7 mouse cellular contexts compared by ENCODE assay signal in genomic region chr3:96261623-96262022, GRCm38 (mm10). TPM values are rescaled to one million over a fixed set of nuclear protein-coding genes. Genes with fewer than 3 reads are reported as not detected.
A peak's percentile ranks its signal among the peaks of the same experiment; 100 is the strongest.
DNase-seq lines count a peak whose midpoint lies in the region; ATAC-seq lines count a peak whose summit lies in the region.

No protein-coding gene starts in this region.

- peaks cover 12% of the 10 kb centered on the region for H3K4me1 ChIP-seq in lung, embryonic 16.5 days (replicated peaks; ENCODE audit: control insufficient read depth, insufficient read depth, low read length)
- peaks cover 17% of the 10 kb centered on the region; the same call in 1 of the 2 replicates for H3K4me1 ChIP-seq in embryonic facial prominence, embryonic 12.5 days
- H3K4me1 ChIP-seq in limb, embryonic 12.5 days (replicated peaks): peaks cover 25% of the 10 kb centered on the region
- peaks cover 13% of the 10 kb centered on the region for H3K4me1 ChIP-seq in stomach, embryonic 14.5 days (ENCODE audit: control insufficient read depth, insufficient read depth, low read length)

- no peak for ATAC-seq in lung, embryonic 16.5 days (ENCODE audit: low read depth)
- ATAC-seq in embryonic facial prominence, embryonic 12.5 days (ENCODE audit: insufficient number of reproducible peaks, insufficient read depth, low FRiP score, low TSS enrichment): no peak
- ATAC-seq in limb, embryonic 12.5 days (ENCODE audit: insufficient number of reproducible peaks, insufficient read depth, low FRiP score, low TSS enrichment, low read depth): no peak
- no peak for ATAC-seq in stomach, embryonic 14.5 days (ENCODE audit: insufficient number of reproducible peaks, insufficient read depth, low FRiP score, low read depth)

- DNase-seq in lung, postnatal 36 days: no peak
- no peak for DNase-seq in ovary, adult 18-20 months (ENCODE audit: low spot score)
- no peak for DNase-seq in cerebellum, postnatal 14 days

- no peaks in the 10 kb centered on the region for H3K9me3 ChIP-seq in lung, embryonic 16.5 days (ENCODE audit: control insufficient read depth, low read length)
- no peaks in the 10 kb centered on the region for H3K9me3 ChIP-seq in embryonic facial prominence, embryonic 12.5 days
- H3K9me3 ChIP-seq in limb, embryonic 12.5 days: no peaks in the 10 kb centered on the region
- no peaks in the 10 kb centered on the region for H3K9me3 ChIP-seq in stomach, embryonic 14.5 days (ENCODE audit: control insufficient read depth, low read depth, low read length)

- H3K36me3 ChIP-seq in lung, embryonic 16.5 days (ENCODE audit: control insufficient read depth, insufficient read depth, low read length): no peaks in the 10 kb centered on the region
- no peaks in the 10 kb centered on the region for H3K36me3 ChIP-seq in embryonic facial prominence, embryonic 12.5 days
- no peaks in the 10 kb centered on the region for H3K36me3 ChIP-seq in limb, embryonic 12.5 days
- H3K36me3 ChIP-seq in stomach, embryonic 14.5 days (ENCODE audit: control insufficient read depth, insufficient read depth, low read length): no peaks in the 10 kb centered on the region

- H3K4me2 ChIP-seq in lung, embryonic 16.5 days (ENCODE audit: low read depth, low read length): peak overlapping the region; percentile 84
- peak overlapping the region; percentile 88 for H3K4me2 ChIP-seq in embryonic facial prominence, embryonic 12.5 days (replicated peaks)
- H3K4me2 ChIP-seq in limb, embryonic 12.5 days: peak overlapping the region; percentile 76
- H3K4me2 ChIP-seq in stomach, embryonic 14.5 days (replicated peaks; ENCODE audit: low read depth, low read length): peak overlapping the region; percentile 79

- peak overlapping the region; percentile 97 for H3K27ac ChIP-seq in lung, embryonic 16.5 days (ENCODE audit: low read length)
- H3K27ac ChIP-seq in embryonic facial prominence, embryonic 12.5 days: peak overlapping the region; percentile 99
- peak overlapping the region; percentile 98 for H3K27ac ChIP-seq in limb, embryonic 12.5 days
- H3K27ac ChIP-seq in stomach, embryonic 14.5 days (ENCODE audit: low read length): peak overlapping the region; percentile 98

- H3K4me3 ChIP-seq in lung, embryonic 16.5 days (ENCODE audit: low read length): peak overlapping the region; percentile 63
- H3K4me3 ChIP-seq in embryonic facial prominence, embryonic 12.5 days: peak overlapping the region; percentile 58
- peak overlapping the region; percentile 61; the same call in 1 of the 2 replicates for H3K4me3 ChIP-seq in limb, embryonic 12.5 days (replicated peaks)
- H3K4me3 ChIP-seq in stomach, embryonic 14.5 days (ENCODE audit: low read depth, low read length): peak overlapping the region; percentile 58

- 51% methylated on average over 3 of the region's 3 CpGs for WGBS in lung, embryonic 16.5 days
- 54% methylated on average over 3 of the region's 3 CpGs for WGBS in embryonic facial prominence, embryonic 12.5 days
- WGBS in limb, embryonic 12.5 days: 69% methylated on average over 3 of the region's 3 CpGs
- WGBS in stomach, embryonic 14.5 days: 51% methylated on average over 3 of the region's 3 CpGs

- H3K27me3 ChIP-seq in lung, embryonic 16.5 days (ENCODE audit: control insufficient read depth, insufficient read depth, low read depth, low read length): no peaks in the 10 kb centered on the region
- no peaks in the 10 kb centered on the region for H3K27me3 ChIP-seq in embryonic facial prominence, embryonic 12.5 days
- H3K27me3 ChIP-seq in limb, embryonic 12.5 days: no peaks in the 10 kb centered on the region
- no peaks in the 10 kb centered on the region for H3K27me3 ChIP-seq in stomach, embryonic 14.5 days (ENCODE audit: control insufficient read depth, insufficient read depth, low read length)

- peak overlapping the region; percentile 82 for H3K9ac ChIP-seq in lung, embryonic 16.5 days (ENCODE audit: low read length)
- H3K9ac ChIP-seq in embryonic facial prominence, embryonic 12.5 days: peak overlapping the region; percentile 85; the same call in 1 of the 2 replicates
- peak overlapping the region; percentile 80 for H3K9ac ChIP-seq in limb, embryonic 12.5 days (replicated peaks)
- peak overlapping the region; percentile 79; the same call in 1 of the 2 replicates for H3K9ac ChIP-seq in stomach, embryonic 14.5 days (replicated peaks; ENCODE audit: low read depth, low read length)

RNA-seq across cellular contexts. Expression of gene Hist2h4, which starts 1.5 kb away (rescaled TPM):
- 9.8 and 12.3 TPM in 2 replicates for polyA plus RNA-seq in lung, embryonic 16.5 days (2015; fragmentation: Nextera tagmentation; extraction: Ambion mirVana)
- 13.6 and 17.2 TPM in 2 replicates for polyA plus RNA-seq in embryonic facial prominence, embryonic 12.5 days (2016; fragmentation: Nextera tagmentation; extraction: Ambion mirVana)
- polyA plus RNA-seq in limb, embryonic 12.5 days (2016; fragmentation: Nextera tagmentation; extraction: Ambion mirVana): 19.4 and 26.5 TPM in 2 replicates
- 9.6 and 15.0 TPM in 2 replicates for polyA plus RNA-seq in stomach, embryonic 14.5 days (2014; fragmentation: Nextera tagmentation; extraction: Ambion mirVana)

RNA-seq across cellular contexts. Expression of gene Hist2h3b, which starts 6.8 kb away (rescaled TPM):
- polyA plus RNA-seq in lung, embryonic 16.5 days (2015; fragmentation: Nextera tagmentation; extraction: Ambion mirVana): 55.7 and 61.1 TPM in 2 replicates
- 92.4 and 92.9 TPM in 2 replicates for polyA plus RNA-seq in embryonic facial prominence, embryonic 12.5 days (2016; fragmentation: Nextera tagmentation; extraction: Ambion mirVana)
- polyA plus RNA-seq in limb, embryonic 12.5 days (2016; fragmentation: Nextera tagmentation; extraction: Ambion mirVana): 95.3 and 139 TPM in 2 replicates
- polyA plus RNA-seq in stomach, embryonic 14.5 days (2014; fragmentation: Nextera tagmentation; extraction: Ambion mirVana): 68.9 and 80.2 TPM in 2 replicates

RNA-seq across cellular contexts. Expression of gene Hist2h2bb, which starts 7.9 kb away (rescaled TPM):
- polyA plus RNA-seq in lung, embryonic 16.5 days (2015; fragmentation: Nextera tagmentation; extraction: Ambion mirVana): 13.0 and 14.5 TPM in 2 replicates
- polyA plus RNA-seq in embryonic facial prominence, embryonic 12.5 days (2016; fragmentation: Nextera tagmentation; extraction: Ambion mirVana): 22.1 and 22.4 TPM in 2 replicates
- 21.4 and 34.9 TPM in 2 replicates for polyA plus RNA-seq in limb, embryonic 12.5 days (2016; fragmentation: Nextera tagmentation; extraction: Ambion mirVana)
- 20.5 and 23.7 TPM in 2 replicates for polyA plus RNA-seq in stomach, embryonic 14.5 days (2014; fragmentation: Nextera tagmentation; extraction: Ambion mirVana)

RNA-seq across cellular contexts. Expression of gene Hist2h3c1, which starts 15.1 kb away (rescaled TPM):
- polyA plus RNA-seq in lung, embryonic 16.5 days (2015; fragmentation: Nextera tagmentation; extraction: Ambion mirVana): 1.0 and 2.3 TPM in 2 replicates
- 0.83 TPM in 1 of 2 replicates, not detected in the other for polyA plus RNA-seq in embryonic facial prominence, embryonic 12.5 days (2016; fragmentation: Nextera tagmentation; extraction: Ambion mirVana)
- polyA plus RNA-seq in limb, embryonic 12.5 days (2016; fragmentation: Nextera tagmentation; extraction: Ambion mirVana): 0.35 TPM in 1 of 2 replicates, not detected in the other
- polyA plus RNA-seq in stomach, embryonic 14.5 days (2014; fragmentation: Nextera tagmentation; extraction: Ambion mirVana): 1.4 and 3.0 TPM in 2 replicates

RNA-seq across cellular contexts. Expression of gene Hist2h2aa1, which starts 16.3 kb away (rescaled TPM):
- polyA plus RNA-seq in lung, embryonic 16.5 days (2015; fragmentation: Nextera tagmentation; extraction: Ambion mirVana): 16.9 and 21.5 TPM in 2 replicates
- 19.8 and 19.9 TPM in 2 replicates for polyA plus RNA-seq in embryonic facial prominence, embryonic 12.5 days (2016; fragmentation: Nextera tagmentation; extraction: Ambion mirVana)
- polyA plus RNA-seq in limb, embryonic 12.5 days (2016; fragmentation: Nextera tagmentation; extraction: Ambion mirVana): 17.4 and 36.2 TPM in 2 replicates
- 12.3 and 17.2 TPM in 2 replicates for polyA plus RNA-seq in stomach, embryonic 14.5 days (2014; fragmentation: Nextera tagmentation; extraction: Ambion mirVana)
